Mouse (Mus musculus): Measurements from ENCODE around the gene Mtif2. TPM values are rescaled to one million over a fixed set of nuclear protein-coding genes. Genes with fewer than 3 reads are reported as not detected.

The Mtif2 gene
- polyA plus RNA-seq, 1 experiment, result 3.4 TPM

GRCm38 (mm10) chr11:29560990-29561389, 34.8 kb downstream of the Mtif2 start:
- Histone ChIP-seq H3K27me3 (ENCODE audit: control insufficient read depth, insufficient read depth, low read length) (no peaks in the 10 kb centered on the region), H3K27ac (ENCODE audit: insufficient read depth, low read depth, low read length) (no peak overlapping the region), H3K4me3 (ENCODE audit: low read depth, low read length) (no peak overlapping the region), H3K36me3 (ENCODE audit: control insufficient read depth, insufficient read depth, low read length) (no peaks in the 10 kb centered on the region), H3K4me1 (ENCODE audit: control insufficient read depth, insufficient read depth, insufficient read length, low read length) (no peaks in the 10 kb centered on the region)
- 85% methylated on average over 3 of the region's 3 CpGs for WGBS
- no peak for TF ChIP-seq POLR2A (IDR thresholded peaks at IDR 0.05; ENCODE audit: low read depth, low read length)
- no peak for TF ChIP-seq CTCF (IDR thresholded peaks at IDR 0.05; ENCODE audit: extremely low read depth, insufficient read length, insufficient replicate concordance, low read depth, low read length)

GRCm38 (mm10) chr11:29563406-29563805, 37.2 kb downstream of the Mtif2 start:
- Histone ChIP-seq H3K27me3 (ENCODE audit: control insufficient read depth, insufficient read depth, low read length) (no peaks in the 10 kb centered on the region), H3K36me3 (ENCODE audit: control insufficient read depth, insufficient read depth, low read length) (no peaks in the 10 kb centered on the region), H3K27ac (ENCODE audit: insufficient read depth, low read depth, low read length) (no peak overlapping the region), H3K4me1 (ENCODE audit: control insufficient read depth, insufficient read depth, insufficient read length, low read length) (no peaks in the 10 kb centered on the region), H3K4me3 (ENCODE audit: low read depth, low read length) (no peak overlapping the region)
- WGBS, result 81% methylated on average over 2 of the region's 2 CpGs
- TF ChIP-seq CTCF (IDR thresholded peaks at IDR 0.05; ENCODE audit: extremely low read depth, insufficient read length, insufficient replicate concordance, low read depth, low read length) (no peak), POLR2A (IDR thresholded peaks at IDR 0.05; ENCODE audit: low read depth, low read length) (no peak)

- no peaks in the 10 kb centered on the region for H3K36me3 ChIP-seq (ENCODE audit: control insufficient read depth, insufficient read depth, low read length)
- no peaks in the 10 kb centered on the region for H3K4me1 ChIP-seq (ENCODE audit: control insufficient read depth, insufficient read depth, insufficient read length, low read length)
- H3K27ac ChIP-seq (ENCODE audit: insufficient read depth, low read depth, low read length), result no peak overlapping the region
- no peak for TF ChIP-seq POLR2A (IDR thresholded peaks at IDR 0.05; ENCODE audit: low read depth, low read length)
- no peak for TF ChIP-seq CTCF (IDR thresholded peaks at IDR 0.05; ENCODE audit: extremely low read depth, insufficient read length, insufficient replicate concordance, low read depth, low read length)
- no peak overlapping the region for H3K4me3 ChIP-seq (ENCODE audit: low read depth, low read length)
- WGBS, result 39% methylated on average over 3 of the region's 3 CpGs
- H3K27me3 ChIP-seq (ENCODE audit: control insufficient read depth, insufficient read depth, low read length), result no peaks in the 10 kb centered on the region
Observed at GRCm38 (mm10) chr11:29571536-29571935, 45.3 kb downstream of the Mtif2 start.

- no peak overlapping the region for H3K4me3 ChIP-seq (ENCODE audit: low read depth, low read length)
- no peak overlapping the region for H3K27ac ChIP-seq (ENCODE audit: insufficient read depth, low read depth, low read length)
- no peaks in the 10 kb centered on the region for H3K27me3 ChIP-seq (ENCODE audit: control insufficient read depth, insufficient read depth, low read length)
- 55% methylated on average over 2 of the region's 2 CpGs for WGBS
- TF ChIP-seq POLR2A (IDR thresholded peaks at IDR 0.05; ENCODE audit: low read depth, low read length), result no peak
- H3K36me3 ChIP-seq (ENCODE audit: control insufficient read depth, insufficient read depth, low read length), result no peaks in the 10 kb centered on the region
- no peaks in the 10 kb centered on the region for H3K4me1 ChIP-seq (ENCODE audit: control insufficient read depth, insufficient read depth, insufficient read length, low read length)
Observed at GRCm38 (mm10) chr11:29572656-29573055, 46.4 kb downstream of the Mtif2 start.

- H3K27ac ChIP-seq (ENCODE audit: insufficient read depth, low read depth, low read length), result no peak overlapping the region
Observed at GRCm38 (mm10) chr11:29579610-29580009, 53.4 kb downstream of the Mtif2 start.

More at GRCm38 (mm10) chr11:29579610-29580009, 53.4 kb downstream of the Mtif2 start:
- TF ChIP-seq CTCF (IDR thresholded peaks at IDR 0.05; ENCODE audit: extremely low read depth, insufficient read length, insufficient replicate concordance, low read depth, low read length), result no peak
- no peak for TF ChIP-seq POLR2A (IDR thresholded peaks at IDR 0.05; ENCODE audit: low read depth, low read length)
- no peaks in the 10 kb centered on the region for H3K27me3 ChIP-seq (ENCODE audit: control insufficient read depth, insufficient read depth, low read length)
- H3K4me1 ChIP-seq (ENCODE audit: control insufficient read depth, insufficient read depth, insufficient read length, low read length), result no peaks in the 10 kb centered on the region
- H3K4me3 ChIP-seq (ENCODE audit: low read depth, low read length), result no peak overlapping the region
- no peaks in the 10 kb centered on the region for H3K36me3 ChIP-seq (ENCODE audit: control insufficient read depth, insufficient read depth, low read length)

Other genes starting within 250 kb of the Mtif2 start
- 0.24 and 0.52 TPM in 2 replicates for gene Ccdc88a, start 152.8 kb upstream of the Mtif2 start, polyA plus RNA-seq (2012; rRNA removed)
- gene Prorsd1, start 11.4 kb upstream of the Mtif2 start, polyA plus RNA-seq (2012; rRNA removed), result 0.09 and 0.47 TPM in 2 replicates
- gene Clhc1, start 21.5 kb downstream of the Mtif2 start, polyA plus RNA-seq (2012; rRNA removed), result not detected in 2 replicates
- 12.8 and 16.2 TPM in 2 replicates for gene Rps27a, start 21.7 kb downstream of the Mtif2 start, polyA plus RNA-seq (2012; rRNA removed)
- 27.5 and 48.0 TPM in 2 replicates for gene Rtn4, start 166.5 kb downstream of the Mtif2 start, polyA plus RNA-seq (2012; rRNA removed)